Mouse (Mus musculus) neural tube, embryonic 12.5 days (tissue): ENCODE data around the gene Ppih. TPM values are rescaled to one million over a fixed set of nuclear protein-coding genes. Genes with fewer than 3 reads are reported as not detected.

Source experiments
- ATAC-seq: fragments of 200-750 bp; cut with Nextera tagmentation; 2 replicates; pipeline ENCODE4 v1.8.0; 2017; ENCODE audit warnings: low read depth, mild to moderate bottlenecking, moderate TSS enrichment, moderate library complexity; ENCODE audit not compliant: low FRiP score
- H3K27ac ChIP-seq: fragments of 300-500 bp; sonication (generic); 2 replicates; pipeline ENCODE4 v1.5.1; 2016
- H3K27me3 ChIP-seq: fragments of 300-500 bp; sonication (generic); replicated peaks from 2 replicates; pipeline ENCODE4 v1.6.1; 2016; ENCODE audit warnings: mild to moderate bottlenecking
- H3K36me3 ChIP-seq: fragments of 300-500 bp; sonication (generic); 2 replicates; pipeline ENCODE4 v1.6.1; 2016; ENCODE audit warnings: mild to moderate bottlenecking
- H3K4me1 ChIP-seq: fragments of 300-500 bp; sonication (generic); 2 replicates; pipeline ENCODE4 v1.6.1; 2016
- H3K4me2 ChIP-seq: fragments of 300-500 bp; sonication (generic); replicated peaks from 2 replicates; pipeline ENCODE4 v1.6.1; 2016; ENCODE audit warnings: mild to moderate bottlenecking
- H3K4me3 ChIP-seq: fragments of 300-500 bp; sonication (generic); 2 replicates; pipeline ENCODE4 v1.5.1; 2016
- H3K9ac ChIP-seq: fragments of 300-500 bp; sonication (generic); 2 replicates; pipeline ENCODE4 v1.6.1; 2016; ENCODE audit warnings: mild to moderate bottlenecking
- H3K9me3 ChIP-seq: fragments of 300-500 bp; sonication (generic); 2 replicates; pipeline ENCODE4 v1.6.1; 2016; ENCODE audit warnings: mild to moderate bottlenecking
- WGBS: fragments of 180-500 bp; shearing (Covaris S2); methylation state at CpG from one replicate; pipeline ENCODE4 v1.1.7; 2016; 5-methylcytosine and 5-hydroxymethylcytosine counted together
- polyA plus RNA-seq: library from polyadenylated mRNA; unstranded; fragments of >200 nt; fragmentation: Nextera tagmentation; extraction: Ambion mirVana; gene quantifications from 2 replicates; pipeline ENCODE4 v1.2.1, GENCODE M21; 2016

Ppih gene
- polyA plus RNA-seq, 1 experiment from 2014 or later: 83.8 TPM

GRCm38 (mm10) chr4:119252025-119252808, 68.1 kb downstream of the Ppih start:
- H3K4me3 ChIP-seq: no peak overlapping the region
- no peaks in the 10 kb centered on the region for H3K9me3 ChIP-seq
- H3K27ac ChIP-seq: no peak overlapping the region
- H3K36me3 ChIP-seq: peaks cover 14% of the 10 kb centered on the region; the same call in 1 of the 2 replicates
- H3K9ac ChIP-seq: no peak overlapping the region
- no peak overlapping the region for H3K4me2 ChIP-seq
- no peak for ATAC-seq
- H3K27me3 ChIP-seq: no peaks in the 10 kb centered on the region
- H3K4me1 ChIP-seq: peaks cover 17% of the 10 kb centered on the region; the same call in 1 of the 2 replicates
- 66% methylated on average over 7 of the region's 7 CpGs for WGBS

Other genes starting within 250 kb of the Ppih start
- gene Slc2a1, start 211.8 kb downstream of the Ppih start, polyA plus RNA-seq: 122 and 128 TPM in 2 replicates
- gene Zfp691, start 146.4 kb downstream of the Ppih start, polyA plus RNA-seq: 7.2 and 9.3 TPM in 2 replicates
- gene Ermap, start 130.5 kb downstream of the Ppih start, polyA plus RNA-seq: 4.2 and 5.7 TPM in 2 replicates
- 185 and 200 TPM in 2 replicates for gene Svbp, start 125.2 kb downstream of the Ppih start, polyA plus RNA-seq
- 0.26 and 0.28 TPM in 2 replicates for gene Tmem269, start 102.3 kb downstream of the Ppih start, polyA plus RNA-seq
- 39.8 and 40.9 TPM in 2 replicates for gene AU022252, start 87.8 kb downstream of the Ppih start, polyA plus RNA-seq
- gene P3h1, start 87.6 kb downstream of the Ppih start, polyA plus RNA-seq: 14.8 and 15.0 TPM in 2 replicates
- 0.08 and 0.22 TPM in 2 replicates for gene Cldn19, start 65.1 kb downstream of the Ppih start, polyA plus RNA-seq
- 1,187 and 1,308 TPM in 2 replicates for gene Ybx1, start 25.9 kb downstream of the Ppih start, polyA plus RNA-seq
- gene Ccdc30, start 95.0 kb upstream of the Ppih start, polyA plus RNA-seq: 14.9 and 15.1 TPM in 2 replicates
- 20.9 and 22.7 TPM in 2 replicates for gene Ppcs, start 101.9 kb upstream of the Ppih start, polyA plus RNA-seq
- gene Zmynd12, start 102.3 kb upstream of the Ppih start, polyA plus RNA-seq: 0.13 and 0.55 TPM in 2 replicates
- 14.6 and 18.4 TPM in 2 replicates for gene Rimkla, start 172.1 kb upstream of the Ppih start, polyA plus RNA-seq
- gene Foxj3, start 216.5 kb upstream of the Ppih start, polyA plus RNA-seq: 23.2 and 25.2 TPM in 2 replicates
- gene Frg2f1, start 219.0 kb upstream of the Ppih start, polyA plus RNA-seq: 3.2 and 4.8 TPM in 2 replicates